Mouse (Mus musculus) central nervous system, embryonic 11.5 days (tissue): ENCODE results near the gene BC034090. TPM values are rescaled to one million over a fixed set of nuclear protein-coding genes. Genes with fewer than 3 reads are reported as not detected.

Experiments
- polyA plus RNA-seq: library from polyadenylated mRNA; depleted of rRNA; stranded (reverse); fragments of >200 nt; gene quantifications from 2 replicates; pipeline ENCODE4 v1.2.3, GENCODE M21; 2012; rRNA removed

The BC034090 gene
- polyA plus RNA-seq, result 14.5 and 15.4 TPM in 2 replicates

DNA sequence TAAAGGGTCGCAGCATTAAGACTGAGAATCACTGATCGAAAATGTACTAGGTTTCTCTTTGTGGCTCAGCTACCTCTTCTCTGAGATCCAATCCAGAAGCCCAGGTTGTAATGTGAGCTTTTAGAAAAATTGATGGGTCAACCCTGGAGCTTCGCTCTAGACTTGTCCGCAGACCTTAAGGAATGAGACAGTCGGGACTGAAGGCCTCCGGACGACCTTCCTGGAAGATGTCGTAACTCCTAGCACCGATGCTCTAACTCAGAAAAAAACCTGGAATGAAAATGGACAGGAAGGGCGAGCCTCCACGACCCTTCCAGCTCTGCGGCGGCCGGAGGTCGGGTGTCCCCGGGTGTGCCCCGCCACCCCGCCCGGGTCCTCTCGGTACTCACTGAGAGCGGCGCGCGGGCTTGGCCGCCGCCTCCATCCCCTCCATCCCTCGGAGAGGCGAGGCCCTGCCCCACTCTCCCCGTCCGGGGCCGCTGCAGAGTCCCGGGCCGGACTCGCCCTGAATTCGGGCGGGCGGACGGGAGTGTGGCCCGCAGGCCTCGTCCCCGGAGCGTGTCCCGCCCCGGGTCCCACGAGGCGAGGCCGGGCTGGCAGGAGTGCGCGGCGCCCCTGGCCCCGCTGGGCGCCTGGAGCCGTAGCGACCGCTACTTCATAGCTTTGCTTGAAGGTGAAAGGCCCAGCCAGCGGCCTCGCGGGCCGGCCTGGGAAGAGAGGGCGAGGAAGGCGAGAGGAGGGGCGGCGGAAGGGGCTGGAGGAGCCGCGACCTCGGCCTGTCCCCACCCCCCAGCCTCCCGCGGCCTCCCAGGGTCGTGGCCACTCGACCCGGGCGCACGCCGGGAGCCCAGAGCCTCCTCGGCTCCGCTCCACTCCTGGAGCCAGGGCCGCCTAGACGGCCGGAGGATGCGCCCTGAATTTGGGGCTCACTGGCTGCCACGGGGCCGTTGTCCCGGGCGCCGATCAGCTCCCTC is at the start of gene BC034090:
TSS of gene BC034090 (minus strand) at position 648 of the 974 bp plus-strand sequence.

Other genes starting within 250 kb of the BC034090 start
- 21.6 and 28.0 TPM in 2 replicates for gene Ier5, start 144.8 kb downstream of the BC034090 start, polyA plus RNA-seq
- gene Mr1, start 97.6 kb downstream of the BC034090 start, polyA plus RNA-seq, result 0.36 and 2.0 TPM in 2 replicates
- 63.6 and 79.4 TPM in 2 replicates for gene Stx6, start 85.7 kb downstream of the BC034090 start, polyA plus RNA-seq
- 25.2 and 26.5 TPM in 2 replicates for gene Xpr1, start 173.0 kb upstream of the BC034090 start, polyA plus RNA-seq